Mouse (Mus musculus): ENCODE measurements around the gene 1700020A23Rik.
"Not testable (repeated sequence)": the region's sequence is repeated elsewhere in the genome, so short reads cannot be mapped to it uniquely, and the experiment has no call there.

The 1700020A23Rik gene

GRCm38 (mm10) chr2:130404939-130405338 is at the start of gene 1700020A23Rik, which contains the start of gene Gm28372:
Gene 1700020A23Rik (plus strand): TSS chr2:130405259.
Gene Gm28372 (plus strand): TSS chr2:130405239.
- DNase-seq (ENCODE audit: low spot score in 2 of 2): no peak

GRCm38 (mm10) chr2:130357551-130357950 is 47.5 kb upstream of the 1700020A23Rik start:
- DNase-seq (ENCODE audit: low spot score in 2 of 2): no peak

- no peak for DNase-seq (ENCODE audit: low spot score in 2 of 2)
Observed at GRCm38 (mm10) chr2:130358852-130359251, 46.2 kb upstream of the 1700020A23Rik start.

- DNase-seq (ENCODE audit: low spot score in 2 of 2): peak in 1 of 2 experiments; percentile 64
Observed at GRCm38 (mm10) chr2:130362511-130363026, 42.5 kb upstream of the 1700020A23Rik start.

GRCm38 (mm10) chr2:130365211-130366094 is 39.6 kb upstream of the 1700020A23Rik start:
- no peak for DNase-seq (ENCODE audit: low spot score in 2 of 2)

GRCm38 (mm10) chr2:130367386-130367785 is 37.7 kb upstream of the 1700020A23Rik start:
- DNase-seq (ENCODE audit: low spot score in 2 of 2): no peak

- not testable (repeated sequence) for DNase-seq (ENCODE audit: low spot score in 2 of 2)
Observed at GRCm38 (mm10) chr2:130373026-130373425, 32.0 kb upstream of the 1700020A23Rik start.

GRCm38 (mm10) chr2:130374951-130375350 is 30.1 kb upstream of the 1700020A23Rik start:
- DNase-seq (ENCODE audit: low spot score in 2 of 2): no peak

GRCm38 (mm10) chr2:130383205-130383604 is 21.9 kb upstream of the 1700020A23Rik start:
- DNase-seq (ENCODE audit: low spot score in 2 of 2): no peak

- no peak for DNase-seq (ENCODE audit: low spot score in 2 of 2)
Observed at GRCm38 (mm10) chr2:130383895-130384294, 21.2 kb upstream of the 1700020A23Rik start.

- no peak for DNase-seq (ENCODE audit: low spot score in 2 of 2)
Observed at GRCm38 (mm10) chr2:130386212-130386611, 18.8 kb upstream of the 1700020A23Rik start.

GRCm38 (mm10) chr2:130388796-130389195 is 16.3 kb upstream of the 1700020A23Rik start:
- no peak for DNase-seq (ENCODE audit: low spot score in 2 of 2)

GRCm38 (mm10) chr2:130390993-130391625 is 13.9 kb upstream of the 1700020A23Rik start:
- no peak for DNase-seq (ENCODE audit: low spot score in 2 of 2)

- DNase-seq (ENCODE audit: low spot score in 2 of 2): no peak
Observed at GRCm38 (mm10) chr2:130392836-130393235, 12.2 kb upstream of the 1700020A23Rik start.

GRCm38 (mm10) chr2:130395696-130396095 is 9.4 kb upstream of the 1700020A23Rik start:
- no peak for DNase-seq (ENCODE audit: low spot score in 2 of 2)

- DNase-seq (ENCODE audit: low spot score in 2 of 2): no peak
Observed at GRCm38 (mm10) chr2:130397186-130397985, 7.7 kb upstream of the 1700020A23Rik start, which contains the start of gene Cpxm1. Gene Cpxm1 (minus strand): TSS chr2:130397574.

GRCm38 (mm10) chr2:130398091-130398490 is 7.0 kb upstream of the 1700020A23Rik start:
- DNase-seq (ENCODE audit: low spot score in 2 of 2): no peak

- DNase-seq (ENCODE audit: low spot score in 2 of 2): no peak
Observed at GRCm38 (mm10) chr2:130400046-130400445, 5.0 kb upstream of the 1700020A23Rik start.

GRCm38 (mm10) chr2:130401891-130402290 is 3.2 kb upstream of the 1700020A23Rik start:
- no peak for DNase-seq (ENCODE audit: low spot score in 2 of 2)

- no peak for DNase-seq (ENCODE audit: low spot score in 2 of 2)
Observed at GRCm38 (mm10) chr2:130406178-130406577, 1.1 kb downstream of the 1700020A23Rik start, which contains the start of gene Tmem239. Gene Tmem239 (plus strand): TSS chr2:130406478.

- DNase-seq (ENCODE audit: low spot score in 2 of 2): no peak
Observed at GRCm38 (mm10) chr2:130408194-130408593, 3.1 kb downstream of the 1700020A23Rik start.

Measured in spleen, postnatal 10 days (tissue).